Mouse (Mus musculus): ENCODE measurements around the gene Eif2d. TPM values are rescaled to one million over a fixed set of nuclear protein-coding genes. Genes with fewer than 3 reads are reported as not detected.
A peak's percentile ranks its signal among the peaks of the same experiment; 100 is the strongest.
"Not testable (repeated sequence)": the region's sequence is repeated elsewhere in the genome, so short reads cannot be mapped to it uniquely, and the experiment has no call there.

Gene Eif2d
- polyA plus RNA-seq, 1 experiment from 2014 or later, result 62.6 TPM

DNA sequence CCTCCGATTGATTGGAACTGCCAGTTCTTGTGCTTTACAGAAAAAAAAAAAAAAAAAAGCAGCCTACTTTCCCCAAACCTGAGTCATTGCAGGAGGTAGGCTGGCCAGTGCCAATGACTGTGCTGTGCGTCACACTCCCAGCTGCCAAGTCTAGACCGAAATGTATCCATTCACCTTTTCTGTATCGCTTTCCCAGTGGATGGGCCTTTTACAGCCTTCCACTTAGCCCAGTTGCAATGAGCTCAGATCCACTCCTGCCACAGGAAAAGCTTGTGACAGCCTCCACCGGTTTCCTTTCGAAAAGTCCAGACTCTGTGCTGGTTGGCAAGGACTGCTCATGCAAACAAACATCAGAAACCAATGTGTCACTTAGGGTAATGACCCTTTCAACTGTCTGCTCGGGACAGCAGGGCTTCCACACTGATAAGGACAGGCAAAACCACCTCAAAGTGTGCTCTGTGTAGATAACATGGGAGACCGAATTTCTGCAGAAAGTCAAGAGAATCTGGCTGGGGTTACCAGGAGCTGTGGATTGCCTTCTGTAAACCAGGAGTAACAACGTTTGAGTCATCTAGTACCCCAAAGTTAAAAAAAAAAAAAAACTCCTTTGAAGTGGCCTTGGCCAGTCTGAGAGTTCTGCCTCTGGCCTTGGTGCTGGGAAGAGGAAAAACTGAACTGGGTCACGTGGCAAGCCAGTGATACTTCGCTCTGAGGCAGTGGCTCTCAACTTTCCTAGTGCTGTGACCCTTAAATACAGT is 26.8 kb upstream of the Eif2d start:
- H3K36me3 ChIP-seq, result peaks cover 57% of the 10 kb centered on the region
- peaks cover 11% of the 10 kb centered on the region; the same call in 1 of the 2 replicates for H3K9me3 ChIP-seq (replicated peaks)
- no peak overlapping the region for H3K27ac ChIP-seq (replicated peaks)
- no peak overlapping the region for H3K4me3 ChIP-seq
- 82% methylated on average over 11 of the region's 11 CpGs for WGBS
- no peaks in the 10 kb centered on the region for H3K4me1 ChIP-seq
- no peak for DNase-seq (ENCODE audit: low spot score)
- H3K27me3 ChIP-seq (ENCODE audit: low read depth, poor library complexity, severe bottlenecking), result no peaks in the 10 kb centered on the region

GRCm38 (mm10) chr1:131134231-131134630 is 18.8 kb upstream of the Eif2d start:
- Histone ChIP-seq H3K27ac (replicated peaks) (0 out of 2 replicates have a peak overlapping the region, but pooled peaks have one; percentile 30), H3K4me1 (peaks cover 43% of the 10 kb centered on the region), H3K4me3 (peak overlapping the region; percentile 20; the same call in 1 of the 2 replicates), H3K9me3 (replicated peaks) (peaks cover 6% of the 10 kb centered on the region; the same call in 1 of the 2 replicates), H3K36me3 (peaks cover 64% of the 10 kb centered on the region), H3K27me3 (ENCODE audit: low read depth, poor library complexity, severe bottlenecking) (no peaks in the 10 kb centered on the region)
- no peak for DNase-seq (ENCODE audit: low spot score)
- 60% methylated on average over 6 of the region's 6 CpGs for WGBS

DNA sequence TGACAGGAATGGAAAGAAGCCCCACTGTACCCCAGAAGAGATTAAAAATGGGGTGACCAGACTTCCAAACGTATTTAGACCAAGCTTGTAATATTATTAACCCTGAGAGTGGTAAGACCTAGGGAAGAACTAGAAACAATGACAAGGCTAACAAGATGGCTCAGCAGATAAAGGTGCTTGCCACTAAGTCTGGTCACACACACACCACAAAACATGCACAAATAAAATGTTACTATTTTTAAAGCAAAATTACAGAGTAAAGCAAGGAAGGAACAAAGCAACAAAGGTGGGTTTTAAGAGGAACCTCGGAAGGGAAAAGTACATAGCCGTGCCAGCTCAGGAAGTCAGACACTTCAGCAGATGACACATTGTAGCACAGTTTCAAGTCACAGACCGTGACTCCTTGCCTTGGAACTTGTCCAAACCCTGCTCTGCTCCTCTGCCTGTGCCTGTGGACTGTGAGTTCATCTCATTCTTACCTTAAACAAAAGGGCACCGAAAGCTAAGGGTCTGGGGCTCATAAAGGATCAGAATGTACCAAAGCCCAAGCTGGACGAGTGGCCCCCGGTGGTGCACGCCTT is 17.9 kb upstream of the Eif2d start:
- H3K36me3 ChIP-seq, result peaks cover 56% of the 10 kb centered on the region
- H3K4me3 ChIP-seq, result peak overlapping the region; percentile 26; the same call in 1 of the 2 replicates
- 77% methylated on average over 8 of the region's 8 CpGs for WGBS
- peaks cover 45% of the 10 kb centered on the region for H3K4me1 ChIP-seq
- no peaks in the 10 kb centered on the region for H3K27me3 ChIP-seq (ENCODE audit: low read depth, poor library complexity, severe bottlenecking)
- no peak for DNase-seq (ENCODE audit: low spot score)
- no peaks in the 10 kb centered on the region for H3K9me3 ChIP-seq (replicated peaks)
- 0 out of 2 replicates have a peak overlapping the region, but pooled peaks have one; percentile 14 for H3K27ac ChIP-seq (replicated peaks)

- Histone ChIP-seq H3K27ac (replicated peaks) (peak overlapping the region; percentile 98; the same call in 1 of the 2 replicates), H3K9me3 (replicated peaks) (no peaks in the 10 kb centered on the region), H3K4me3 (peak overlapping the region; percentile 87), H3K36me3 (peaks cover 45% of the 10 kb centered on the region), H3K27me3 (ENCODE audit: low read depth, poor library complexity, severe bottlenecking) (no peaks in the 10 kb centered on the region), H3K4me1 (peaks cover 45% of the 10 kb centered on the region)
- 89% methylated on average over 10 of the region's 10 CpGs for WGBS
- no peak for DNase-seq (ENCODE audit: low spot score)
Observed at GRCm38 (mm10) chr1:131135960-131136629, 16.9 kb upstream of the Eif2d start.

DNA sequence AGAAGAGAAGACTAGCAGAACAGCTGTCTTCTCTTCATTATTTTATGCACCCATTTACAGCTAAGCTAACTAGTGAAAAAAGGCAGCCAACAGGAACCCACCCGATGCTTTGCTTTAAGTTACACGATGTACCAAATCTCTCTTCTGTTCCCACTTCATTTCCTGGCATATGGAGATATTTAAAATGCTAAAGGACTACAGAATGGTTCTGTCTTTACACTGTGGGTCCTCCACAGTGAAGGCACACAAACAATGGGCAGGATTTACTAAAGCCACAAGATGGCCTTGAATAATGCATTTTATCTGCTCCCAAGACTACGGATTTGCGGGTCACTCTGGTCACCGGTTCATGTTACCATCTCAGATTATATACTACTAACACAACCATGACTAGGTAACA is 15.9 kb upstream of the Eif2d start:
- peaks cover 35% of the 10 kb centered on the region for H3K36me3 ChIP-seq
- no peaks in the 10 kb centered on the region for H3K27me3 ChIP-seq (ENCODE audit: low read depth, poor library complexity, severe bottlenecking)
- H3K9me3 ChIP-seq (replicated peaks), result no peaks in the 10 kb centered on the region
- peaks cover 45% of the 10 kb centered on the region for H3K4me1 ChIP-seq
- H3K4me3 ChIP-seq, result peak overlapping the region; percentile 87
- peak overlapping the region; percentile 98 for H3K27ac ChIP-seq (replicated peaks)
- WGBS, result 11% methylated on average over 5 of the region's 5 CpGs
- DNase-seq (ENCODE audit: low spot score), result no peak

DNA sequence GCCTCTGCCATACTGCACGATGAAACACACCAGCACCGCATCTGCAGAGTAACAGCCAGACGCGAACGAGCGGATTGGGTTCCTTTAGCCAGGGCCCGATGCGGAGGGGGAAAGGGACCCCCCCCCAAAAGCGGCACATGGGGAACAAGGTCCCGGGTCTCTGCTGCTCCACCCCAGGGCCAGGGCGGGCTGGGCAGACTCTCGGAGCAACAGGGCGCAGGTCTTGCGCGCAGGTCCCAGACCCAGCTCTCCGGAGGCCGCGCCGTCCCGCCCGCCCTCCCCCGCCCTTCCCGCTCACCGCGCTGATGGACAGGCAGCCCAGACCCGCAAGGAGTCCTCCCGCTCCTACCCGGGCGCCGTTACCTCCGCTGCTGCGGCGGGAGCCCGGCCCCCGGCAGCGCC is 15.3 kb upstream of the Eif2d start:
- peak overlapping the region; percentile 98 for H3K27ac ChIP-seq (replicated peaks)
- DNase-seq (ENCODE audit: low spot score), result no peak
- under 1% methylated on average over 34 of the region's 36 CpGs for WGBS
- peaks cover 29% of the 10 kb centered on the region for H3K36me3 ChIP-seq
- no peaks in the 10 kb centered on the region for H3K9me3 ChIP-seq (replicated peaks)
- H3K4me1 ChIP-seq, result peaks cover 45% of the 10 kb centered on the region
- peak overlapping the region; percentile 87 for H3K4me3 ChIP-seq
- H3K27me3 ChIP-seq (ENCODE audit: low read depth, poor library complexity, severe bottlenecking), result no peaks in the 10 kb centered on the region

DNA sequence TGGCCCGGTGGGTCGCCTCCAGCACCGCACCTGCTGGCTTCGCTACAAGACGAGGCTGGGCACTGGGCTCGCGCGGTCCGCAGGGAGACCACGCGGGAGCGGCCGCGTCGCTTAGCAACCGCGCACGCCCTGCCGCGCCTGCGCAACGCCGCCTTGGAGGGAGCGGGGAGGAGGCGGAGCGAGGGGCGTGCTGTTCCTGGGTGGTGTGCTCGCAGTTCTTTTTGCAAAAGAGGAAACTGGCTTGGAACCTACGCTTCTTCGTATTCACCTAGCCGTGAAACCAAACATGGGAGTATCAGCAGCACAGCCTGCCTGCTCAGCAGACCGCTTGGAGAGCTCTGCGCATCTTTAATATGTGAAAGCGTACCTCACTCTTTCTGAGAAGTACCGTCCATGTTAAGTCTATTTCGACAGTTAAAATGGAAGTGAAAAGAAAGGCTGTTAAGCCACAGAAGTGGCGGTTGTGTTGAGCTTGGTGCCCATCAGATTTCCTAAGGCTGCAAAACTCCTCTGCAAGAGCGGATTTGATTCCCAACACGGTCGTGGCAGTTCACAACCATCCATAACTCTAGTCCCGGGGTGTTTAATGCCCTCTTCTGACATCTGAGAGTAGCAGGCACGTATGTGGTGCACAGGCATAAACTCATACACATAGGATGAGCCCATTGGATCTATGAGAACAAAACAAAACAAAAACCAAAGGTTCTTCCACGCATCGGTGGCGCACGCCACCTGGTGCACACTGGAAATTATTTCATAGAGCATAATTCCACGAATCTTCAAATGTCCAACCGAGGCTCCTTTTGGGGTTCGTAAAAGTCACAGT is 14.6 kb upstream of the Eif2d start, which contains the start of gene Dyrk3:
Gene Dyrk3, minus strand, starts transcription at position 150 of the 826 bp plus-strand sequence.
- peak within 1 kb of the TSS; percentile 87 for H3K4me3 ChIP-seq
- H3K27ac ChIP-seq (replicated peaks), result peak within 1 kb of the TSS; percentile 98
- H3K36me3 ChIP-seq, result peaks cover 22% of the 10 kb centered on the region
- H3K4me1 ChIP-seq, result peaks cover 45% of the 10 kb centered on the region
- peak; percentile 95 for DNase-seq (ENCODE audit: low spot score)
- no peaks in the 10 kb centered on the region for H3K9me3 ChIP-seq (replicated peaks)
- 7% methylated on average over 49 of the region's 49 CpGs for whole genome bisulfite sequencing
- no peaks in the 10 kb centered on the region for H3K27me3 ChIP-seq (ENCODE audit: low read depth, poor library complexity, severe bottlenecking)

- H3K4me3 ChIP-seq, result peak overlapping the region; percentile 87
- no peak for DNase-seq (ENCODE audit: low spot score)
- 74% methylated on average over 11 of the region's 11 CpGs for WGBS
- peaks cover 40% of the 10 kb centered on the region for H3K4me1 ChIP-seq
- peak overlapping the region; percentile 98; the same call in 1 of the 2 replicates for H3K27ac ChIP-seq (replicated peaks)
- no peaks in the 10 kb centered on the region for H3K9me3 ChIP-seq (replicated peaks)
- peaks cover 13% of the 10 kb centered on the region; the same call in 1 of the 2 replicates for H3K36me3 ChIP-seq
- H3K27me3 ChIP-seq (ENCODE audit: low read depth, poor library complexity, severe bottlenecking), result no peaks in the 10 kb centered on the region
Observed at GRCm38 (mm10) chr1:131139102-131140095, 13.6 kb upstream of the Eif2d start.

GRCm38 (mm10) chr1:131141449-131141848 is 11.5 kb upstream of the Eif2d start:
- 67% methylated on average over 2 of the region's 2 CpGs for WGBS
- Histone ChIP-seq H3K27ac (replicated peaks) (no peak overlapping the region), H3K27me3 (ENCODE audit: low read depth, poor library complexity, severe bottlenecking) (no peaks in the 10 kb centered on the region)

DNA sequence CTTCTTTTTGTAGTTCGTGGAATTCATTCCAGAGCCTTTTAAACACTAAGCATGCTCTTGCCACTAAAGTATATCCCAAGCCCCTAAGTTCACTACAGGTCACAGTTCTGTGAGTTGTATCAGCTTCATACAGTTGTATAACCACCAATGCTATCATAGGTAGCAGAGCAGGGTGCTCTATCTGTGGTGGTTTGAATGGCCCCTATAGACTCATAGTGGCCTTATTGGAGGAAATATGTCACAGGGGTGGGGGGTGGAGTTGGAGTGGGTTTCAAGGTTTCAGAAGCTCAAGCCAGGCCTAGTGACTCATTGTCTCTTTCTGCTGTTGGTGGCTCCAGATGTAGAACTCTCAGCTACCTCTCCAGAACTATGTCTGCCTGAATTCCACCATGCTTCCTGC is 10.5 kb upstream of the Eif2d start:
- H3K9me3 ChIP-seq (replicated peaks), result no peaks in the 10 kb centered on the region
- H3K27ac ChIP-seq (replicated peaks), result no peak overlapping the region
- no peaks in the 10 kb centered on the region for H3K36me3 ChIP-seq
- no peak overlapping the region for H3K4me3 ChIP-seq
- no peak for DNase-seq (ENCODE audit: low spot score)
- no peaks in the 10 kb centered on the region for H3K27me3 ChIP-seq (ENCODE audit: low read depth, poor library complexity, severe bottlenecking)
- 64% methylated on average over 1 of the region's 1 CpGs for WGBS
- peaks cover 11% of the 10 kb centered on the region for H3K4me1 ChIP-seq

More at GRCm38 (mm10) chr1:131141449-131141848, 11.5 kb upstream of the Eif2d start:
- Histone ChIP-seq H3K4me1 (peaks cover 20% of the 10 kb centered on the region), H3K36me3 (no peaks in the 10 kb centered on the region), H3K9me3 (replicated peaks) (no peaks in the 10 kb centered on the region), H3K4me3 (no peak overlapping the region)
- no peak for DNase-seq (ENCODE audit: low spot score)

GRCm38 (mm10) chr1:131145222-131145621 is 7.8 kb upstream of the Eif2d start:
- H3K4me1 ChIP-seq; H3K27me3 ChIP-seq (ENCODE audit: low read depth, poor library complexity, severe bottlenecking); DNase-seq (ENCODE audit: low spot score); H3K9me3 ChIP-seq (replicated peaks); H3K36me3 ChIP-seq; H3K4me3 ChIP-seq; H3K27ac ChIP-seq (replicated peaks): not testable (repeated sequence)
- 86% methylated on average over 3 of the region's 3 CpGs for WGBS
